Mouse (Mus musculus) stomach, embryonic 15.5 days (tissue): Measurements from ENCODE around the gene Racgap1. TPM values are rescaled to one million over a fixed set of nuclear protein-coding genes. Genes with fewer than 3 reads are reported as not detected.

Experiments used
- ATAC-seq: fragments of 200-750 bp; cut with Nextera tagmentation; 2 replicates; pipeline ENCODE4 v1.8.0; 2017; ENCODE audit warnings: low read depth, moderate number of reproducible peaks, moderate TSS enrichment; ENCODE audit not compliant: insufficient read depth, low FRiP score
- H3K27ac ChIP-seq: fragments of 300-500 bp; sonication (generic); 2 replicates; pipeline ENCODE4 v1.5.1; 2015; ENCODE audit warnings: mild to moderate bottlenecking, inconsistent platforms
- H3K27me3 ChIP-seq: fragments of 300-500 bp; sonication (generic); replicated peaks from 2 replicates; pipeline ENCODE4 v1.6.1; 2015; ENCODE audit warnings: inconsistent platforms
- H3K36me3 ChIP-seq: fragments of 300-500 bp; sonication (generic); 2 replicates; pipeline ENCODE4 v1.6.1; 2015; ENCODE audit warnings: inconsistent platforms
- H3K4me1 ChIP-seq: fragments of 300-500 bp; sonication (generic); 2 replicates; pipeline ENCODE4 v1.6.1; 2015; ENCODE audit warnings: inconsistent platforms
- H3K4me2 ChIP-seq: fragments of 300-500 bp; sonication (generic); 2 replicates; pipeline ENCODE4 v1.6.1; 2015; ENCODE audit warnings: mild to moderate bottlenecking, inconsistent platforms
- H3K4me3 ChIP-seq: fragments of 300-500 bp; sonication (generic); replicated peaks from 2 replicates; pipeline ENCODE4 v1.5.1; 2015; ENCODE audit warnings: inconsistent platforms
- H3K9ac ChIP-seq: fragments of 300-500 bp; sonication (generic); 2 replicates; pipeline ENCODE4 v1.6.1; 2015; ENCODE audit warnings: inconsistent platforms
- H3K9me3 ChIP-seq: fragments of 300-500 bp; sonication (generic); 2 replicates; pipeline ENCODE4 v1.6.1; 2016; ENCODE audit warnings: inconsistent platforms
- WGBS: fragments of 180-500 bp; shearing (Covaris S2); methylation state at CpG from one replicate; pipeline ENCODE4 v1.1.7; 2015; 5-methylcytosine and 5-hydroxymethylcytosine counted together
- polyA plus RNA-seq: library from polyadenylated mRNA; unstranded; fragments of >200 nt; fragmentation: Nextera tagmentation; extraction: Ambion mirVana; gene quantifications from 2 replicates; pipeline ENCODE4 v1.2.1, GENCODE M21; 2015

The Racgap1 gene
- polyA plus RNA-seq, 1 experiment from 2014 or later = 115 TPM

DNA sequence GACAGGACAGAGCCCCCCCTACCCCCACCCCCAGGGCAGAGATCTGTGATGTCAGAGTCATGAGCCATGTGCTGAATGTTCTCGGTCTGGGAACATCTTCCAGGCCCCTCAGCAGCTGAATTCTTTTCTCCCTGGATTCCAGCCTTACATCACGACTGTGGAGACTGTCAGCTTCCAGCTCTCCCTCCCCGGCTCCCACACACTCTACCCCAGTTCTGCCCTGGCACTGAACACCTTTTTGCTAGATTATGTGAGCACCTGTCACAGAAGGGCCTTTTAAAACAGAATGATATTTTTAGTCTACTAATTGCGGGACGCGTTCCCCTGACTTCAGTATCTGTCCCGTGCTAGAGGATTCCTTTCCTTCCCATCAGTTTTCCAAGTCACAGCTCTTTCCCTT, 39.9 kb downstream of the Racgap1 start:
- Histone ChIP-seq H3K4me3 (no peak overlapping the region), H3K4me1 (peaks cover 31% of the 10 kb centered on the region), H3K4me2 (no peak overlapping the region), H3K9ac (no peak overlapping the region), H3K9me3 (no peaks in the 10 kb centered on the region), H3K27me3 (peaks cover 7% of the 10 kb centered on the region; the same call in 1 of the 2 replicates), H3K27ac (no peak overlapping the region), H3K36me3 (no peaks in the 10 kb centered on the region)
- ATAC-seq = no peak
- 50% methylated on average over 7 of the region's 7 CpGs for WGBS

GRCm38 (mm10) chr15:99608382-99609125, 42.9 kb downstream of the Racgap1 start:
- WGBS = 74% methylated on average over 13 of the region's 13 CpGs
- H3K4me3 ChIP-seq = no peak overlapping the region
- H3K9me3 ChIP-seq = no peaks in the 10 kb centered on the region
- no peak overlapping the region for H3K4me2 ChIP-seq
- peaks cover 18% of the 10 kb centered on the region for H3K4me1 ChIP-seq
- no peak for ATAC-seq
- H3K27ac ChIP-seq = no peak overlapping the region
- peaks cover 5% of the 10 kb centered on the region; the same call in 1 of the 2 replicates for H3K27me3 ChIP-seq
- H3K36me3 ChIP-seq = no peaks in the 10 kb centered on the region
- no peak overlapping the region for H3K9ac ChIP-seq

- Histone ChIP-seq H3K9ac (no peak overlapping the region), H3K4me3 (no peak overlapping the region), H3K36me3 (no peaks in the 10 kb centered on the region), H3K27me3 (0 out of 2 replicates have a peak, but pooled peaks cover 2% of the 10 kb centered on the region), H3K4me1 (peaks cover 18% of the 10 kb centered on the region), H3K27ac (no peak overlapping the region), H3K9me3 (no peaks in the 10 kb centered on the region), H3K4me2 (no peak overlapping the region)
- 0 out of 2 replicates have a peak, but pooled peaks have one; percentile 6 for ATAC-seq
- whole genome bisulfite sequencing = 22% methylated on average over 10 of the region's 10 CpGs
These were observed 43.9 kb downstream of the Racgap1 start for GRCm38 (mm10) chr15:99607388-99608113.

- no peak overlapping the region for H3K4me3 ChIP-seq
- no peak for ATAC-seq
- no peak overlapping the region for H3K4me2 ChIP-seq
- peaks cover 18% of the 10 kb centered on the region for H3K4me1 ChIP-seq
- WGBS = 14% methylated on average over 5 of the region's 5 CpGs
- H3K27me3 ChIP-seq = no peaks in the 10 kb centered on the region
- no peak overlapping the region for H3K9ac ChIP-seq
- no peak overlapping the region for H3K27ac ChIP-seq
- no peaks in the 10 kb centered on the region for H3K9me3 ChIP-seq
- H3K36me3 ChIP-seq = no peaks in the 10 kb centered on the region
These were observed 44.9 kb downstream of the Racgap1 start for GRCm38 (mm10) chr15:99606515-99606914.

- H3K4me1 ChIP-seq = peaks cover 18% of the 10 kb centered on the region
- H3K4me2 ChIP-seq = no peak overlapping the region
- no peak overlapping the region for H3K27ac ChIP-seq
- no peak overlapping the region for H3K4me3 ChIP-seq
- 70% methylated on average over 3 of the region's 3 CpGs for WGBS
- H3K9ac ChIP-seq = no peak overlapping the region
- no peaks in the 10 kb centered on the region for H3K27me3 ChIP-seq
- no peak for ATAC-seq
- H3K9me3 ChIP-seq = no peaks in the 10 kb centered on the region
- no peaks in the 10 kb centered on the region for H3K36me3 ChIP-seq
These were observed 45.9 kb downstream of the Racgap1 start for GRCm38 (mm10) chr15:99605595-99605994.

DNA sequence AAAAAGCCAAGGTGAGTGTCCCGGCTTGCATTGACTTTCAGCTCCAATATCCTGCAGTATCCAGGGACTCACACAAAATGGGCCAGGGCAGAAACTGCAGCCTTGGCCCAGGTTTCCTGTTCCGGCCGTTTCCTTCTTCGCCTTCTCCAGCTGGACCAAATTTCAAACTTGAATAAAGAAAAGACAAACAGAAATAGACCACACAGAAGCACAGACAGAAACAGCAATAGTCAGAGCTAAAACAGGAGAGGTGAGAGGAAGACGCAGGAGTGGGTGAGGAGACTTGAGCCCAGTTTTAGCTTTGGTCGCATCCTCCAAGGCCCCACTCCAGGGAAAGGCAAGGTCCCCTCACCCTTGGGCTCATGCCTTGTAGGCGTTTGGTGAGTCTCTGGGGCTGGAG, 48.2 kb downstream of the Racgap1 start:
- H3K4me3 ChIP-seq = no peak overlapping the region
- H3K9ac ChIP-seq = no peak overlapping the region
- H3K4me1 ChIP-seq = peaks cover 18% of the 10 kb centered on the region
- WGBS = 63% methylated on average over 7 of the region's 7 CpGs
- H3K27me3 ChIP-seq = peaks cover 13% of the 10 kb centered on the region; the same call in 1 of the 2 replicates
- ATAC-seq = no peak
- H3K4me2 ChIP-seq = no peak overlapping the region
- no peaks in the 10 kb centered on the region for H3K36me3 ChIP-seq
- H3K9me3 ChIP-seq = no peaks in the 10 kb centered on the region
- H3K27ac ChIP-seq = peak overlapping the region; percentile 48

DNA sequence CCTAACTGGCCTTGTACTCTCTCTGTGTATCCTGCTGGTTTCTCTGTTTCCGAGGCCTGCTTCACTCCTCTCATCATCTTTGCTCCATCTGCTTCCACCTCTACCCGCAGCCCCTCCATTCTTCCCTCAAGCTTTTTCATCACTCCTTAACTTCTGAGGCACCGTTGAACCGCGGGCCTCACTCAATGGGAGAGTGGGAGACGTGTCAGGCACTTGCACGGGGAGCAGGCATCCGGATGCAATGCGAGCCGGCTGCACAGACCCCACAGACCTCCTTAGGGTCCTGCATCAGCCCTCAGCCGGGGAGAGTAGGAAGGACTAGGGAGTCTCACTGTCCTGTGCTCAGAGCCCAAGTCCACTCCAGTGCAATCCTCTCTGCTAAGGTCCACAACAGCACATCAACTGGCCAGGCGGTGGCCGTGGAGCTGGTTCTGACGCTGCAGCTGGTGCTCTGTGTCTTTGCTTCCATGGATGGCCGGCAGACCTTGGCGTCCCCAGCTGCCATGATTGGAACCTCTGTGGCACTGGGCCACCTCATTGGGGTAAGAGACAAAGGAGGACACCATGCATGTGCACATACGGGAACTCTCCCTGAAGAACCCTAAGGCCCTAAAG, 49.1 kb downstream of the Racgap1 start:
- 70% methylated on average over 17 of the region's 17 CpGs for WGBS
- peaks cover 20% of the 10 kb centered on the region; the same call in 1 of the 2 replicates for H3K27me3 ChIP-seq
- H3K4me1 ChIP-seq = peaks cover 10% of the 10 kb centered on the region; the same call in 1 of the 2 replicates
- no peak overlapping the region for H3K4me3 ChIP-seq
- H3K36me3 ChIP-seq = no peaks in the 10 kb centered on the region
- no peak overlapping the region for H3K9ac ChIP-seq
- H3K9me3 ChIP-seq = no peaks in the 10 kb centered on the region
- H3K4me2 ChIP-seq = no peak overlapping the region
- ATAC-seq = no peak
- no peak overlapping the region for H3K27ac ChIP-seq

DNA sequence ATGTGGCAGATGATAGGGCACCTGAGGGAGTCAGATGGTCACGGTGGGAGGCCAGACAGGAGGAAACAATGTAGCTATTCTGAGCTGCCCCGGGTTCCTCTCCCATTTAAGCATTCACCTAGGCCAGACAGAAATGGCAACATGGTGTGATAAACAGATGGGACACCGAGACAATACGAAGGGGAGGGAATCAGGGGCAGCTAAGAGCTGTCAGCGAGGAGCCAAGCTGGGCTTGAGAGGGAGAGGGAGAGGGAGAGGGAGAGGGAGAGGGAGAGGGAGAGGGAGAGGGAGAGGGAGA, 49.7 kb downstream of the Racgap1 start:
- no peak overlapping the region for H3K4me3 ChIP-seq
- no peaks in the 10 kb centered on the region for H3K36me3 ChIP-seq
- H3K9ac ChIP-seq = no peak overlapping the region
- 45% methylated on average over 5 of the region's 5 CpGs for WGBS
- peaks cover 6% of the 10 kb centered on the region; the same call in 1 of the 2 replicates for H3K4me1 ChIP-seq
- no peaks in the 10 kb centered on the region for H3K9me3 ChIP-seq
- ATAC-seq = no peak
- H3K4me2 ChIP-seq = no peak overlapping the region
- H3K27ac ChIP-seq = no peak overlapping the region
- peaks cover 25% of the 10 kb centered on the region; the same call in 1 of the 2 replicates for H3K27me3 ChIP-seq

DNA sequence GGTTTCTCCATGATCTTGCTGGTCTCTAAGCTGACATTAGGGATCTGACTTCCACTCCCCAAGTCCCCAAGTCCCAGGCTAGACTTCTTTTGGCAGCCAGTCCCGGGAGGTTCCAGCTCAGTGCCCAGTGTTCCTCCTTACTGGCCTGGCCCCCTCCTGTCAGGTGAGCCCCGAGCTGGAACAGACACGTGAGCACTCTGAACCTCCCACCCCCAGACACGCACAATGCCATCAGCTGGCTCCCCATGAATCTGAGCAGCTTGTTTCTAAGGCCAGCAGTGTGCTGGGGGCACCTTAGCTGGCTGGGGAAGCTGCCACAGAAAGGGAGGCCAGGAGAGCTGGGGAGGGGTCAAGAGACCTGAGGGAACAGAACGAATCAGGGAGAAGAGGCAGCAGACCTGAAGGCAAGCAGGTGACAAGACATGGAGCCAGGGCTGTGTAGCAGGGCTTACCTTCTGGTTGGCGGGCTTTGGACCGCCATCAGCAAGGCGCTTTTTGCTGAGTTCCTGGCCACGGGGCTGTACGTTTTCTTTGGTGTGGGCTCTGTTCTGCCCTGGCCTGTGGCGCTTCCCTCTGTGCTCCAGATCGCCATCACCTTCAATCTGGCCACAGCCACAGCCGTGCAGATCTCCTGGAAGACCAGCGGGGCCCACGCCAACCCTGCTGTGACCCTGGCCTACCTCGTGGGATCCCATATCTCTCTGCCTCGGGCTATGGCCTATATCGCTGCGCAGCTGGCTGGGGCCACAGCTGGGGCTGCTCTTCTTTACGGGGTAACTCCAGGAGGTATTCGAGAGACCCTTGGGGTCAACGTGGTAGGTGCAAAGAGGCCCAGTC, 50.3 kb downstream of the Racgap1 start, which contains the start of gene Aqp6:
TSS of gene Aqp6 (plus strand) at position 415 of the 837 bp plus-strand sequence.
- Histone ChIP-seq H3K9ac (no peak within 1 kb of the TSS), H3K4me2 (no peak within 1 kb of the TSS), H3K27me3 (peaks cover 26% of the 10 kb centered on the region; the same call in 1 of the 2 replicates), H3K4me3 (no peak within 1 kb of the TSS), H3K9me3 (no peaks in the 10 kb centered on the region), H3K27ac (no peak within 1 kb of the TSS), H3K4me1 (peaks cover 2% of the 10 kb centered on the region), H3K36me3 (no peaks in the 10 kb centered on the region)
- no peak for ATAC-seq
- WGBS = 68% methylated on average over 22 of the region's 22 CpGs

DNA sequence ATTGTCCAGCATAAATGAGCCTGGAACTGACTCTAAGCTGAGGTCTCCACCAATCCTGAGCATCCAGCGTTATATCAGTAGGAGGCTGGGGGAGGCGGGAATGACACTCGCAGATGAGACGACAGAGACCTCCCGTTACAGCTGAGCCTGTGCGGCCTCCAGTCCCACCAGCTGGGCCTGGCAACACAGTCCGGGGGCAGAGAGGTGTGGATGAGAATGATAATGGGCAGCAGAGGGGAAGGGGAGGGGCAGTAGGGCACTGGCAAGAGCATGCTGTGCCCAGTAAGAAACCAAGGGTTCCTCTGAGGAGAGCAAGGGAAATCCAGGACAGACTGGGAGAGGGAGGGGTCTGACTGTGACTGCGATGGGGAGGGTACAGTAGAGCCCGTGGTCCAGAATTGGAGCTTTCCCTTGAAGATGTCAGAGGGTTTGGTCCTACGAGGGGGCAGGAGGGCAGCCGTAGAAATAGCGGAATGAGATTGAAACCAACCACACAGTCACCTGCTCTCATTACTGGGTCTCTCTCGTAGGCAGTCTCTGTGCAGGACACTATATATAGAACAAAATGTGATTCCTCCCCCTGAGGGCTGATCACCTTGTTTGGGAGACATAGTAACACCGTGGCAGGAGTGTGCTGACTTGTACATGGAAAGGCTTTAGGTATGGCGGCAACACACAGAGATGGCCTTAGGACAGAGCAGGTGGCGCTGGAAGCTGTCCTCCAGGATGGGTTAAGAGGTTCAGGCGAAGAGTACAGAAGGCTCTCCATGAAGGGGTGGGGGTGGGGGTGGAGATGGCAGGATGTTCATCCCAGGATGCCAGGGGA, 52.0 kb downstream of the Racgap1 start:
- Histone ChIP-seq H3K27me3 (peaks cover 40% of the 10 kb centered on the region), H3K4me1 (peaks cover 6% of the 10 kb centered on the region), H3K4me3 (no peak overlapping the region), H3K27ac (no peak overlapping the region), H3K9ac (no peak overlapping the region), H3K9me3 (no peaks in the 10 kb centered on the region), H3K4me2 (no peak overlapping the region), H3K36me3 (no peaks in the 10 kb centered on the region)
- 59% methylated on average over 17 of the region's 17 CpGs for WGBS
- no peak for ATAC-seq

DNA sequence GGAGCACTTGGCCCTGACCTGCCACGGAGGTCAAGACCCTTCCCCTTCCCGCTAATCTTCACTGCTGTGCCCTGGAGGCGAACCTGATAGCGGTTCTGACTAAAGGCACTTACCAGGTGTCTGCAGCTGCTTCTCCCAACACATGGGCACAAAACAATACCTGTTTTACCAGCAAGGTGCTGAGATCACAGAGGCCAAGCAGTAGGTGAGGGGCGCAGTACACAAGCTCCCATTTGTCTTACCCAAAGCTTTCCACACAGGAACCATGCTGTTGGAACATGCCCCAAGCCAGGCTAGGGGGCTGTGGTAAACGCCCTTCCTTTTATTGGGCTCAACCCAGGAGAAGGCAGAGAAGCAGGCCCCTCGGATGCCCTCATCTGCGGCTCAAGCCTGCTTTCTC, 53.9 kb downstream of the Racgap1 start:
- H3K36me3 ChIP-seq = no peaks in the 10 kb centered on the region
- ATAC-seq = no peak
- peaks cover 59% of the 10 kb centered on the region for H3K27me3 ChIP-seq
- 58% methylated on average over 8 of the region's 8 CpGs for WGBS
- no peak overlapping the region for H3K4me3 ChIP-seq
- no peaks in the 10 kb centered on the region for H3K9me3 ChIP-seq
- no peak overlapping the region for H3K4me2 ChIP-seq
- no peak overlapping the region for H3K9ac ChIP-seq
- no peak overlapping the region for H3K27ac ChIP-seq
- peaks cover 6% of the 10 kb centered on the region for H3K4me1 ChIP-seq
